Mouse (Mus musculus): Measurements from ENCODE around the gene Cyth1. TPM values are rescaled to one million over a fixed set of nuclear protein-coding genes. Genes with fewer than 3 reads are reported as not detected.

The Cyth1 gene
- total and polyA plus RNA-seq, 2 experiments from 2014 or later = 23.7 to 64.1 TPM

DNA sequence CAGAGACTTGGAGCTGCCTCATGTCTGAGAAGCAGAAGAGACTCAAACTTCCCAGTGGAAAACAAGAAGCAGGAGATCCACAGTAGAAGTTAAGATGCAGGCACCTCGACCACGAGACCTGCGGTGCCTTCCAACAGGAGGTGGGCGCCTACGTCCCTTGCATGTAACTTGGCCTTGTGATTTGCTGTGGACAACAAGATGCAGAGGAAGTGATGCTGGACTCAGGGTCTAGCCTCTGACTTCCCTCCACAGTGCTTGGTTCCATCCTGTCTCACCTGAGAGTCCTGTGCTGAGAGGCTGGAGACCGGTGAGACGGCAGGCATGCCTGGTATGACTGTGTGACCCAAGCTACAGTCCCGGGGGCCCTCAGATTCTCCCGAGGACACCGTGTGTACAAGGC lies 101.9 kb downstream of the Cyth1 start:
- Histone ChIP-seq H3K27ac (ENCODE audit: low read depth, low read length) (no peak overlapping the region), H3K9ac (no peak overlapping the region), H3K9me3 (ENCODE audit: low read length) (no peaks in the 10 kb centered on the region), H3K4me2 (ENCODE audit: low read depth) (no peak overlapping the region), H3K36me3 (ENCODE audit: insufficient read depth) (no peaks in the 10 kb centered on the region), H3K4me1 (ENCODE audit: insufficient read depth) (peaks cover 4% of the 10 kb centered on the region; the same call in 1 of the 2 replicates), H3K4me3 (ENCODE audit: low read depth, low read length) (no peak overlapping the region), H3K27me3 (ENCODE audit: insufficient read depth, low read length) (no peaks in the 10 kb centered on the region)
- ATAC-seq (no peak), DNase-seq (no peak)
- WGBS = 97% methylated on average over 10 of the region's 10 CpGs
- TF ChIP-seq CTCF (IDR thresholded peaks at IDR 0.05; ENCODE audit: low read depth) = no peak

DNA sequence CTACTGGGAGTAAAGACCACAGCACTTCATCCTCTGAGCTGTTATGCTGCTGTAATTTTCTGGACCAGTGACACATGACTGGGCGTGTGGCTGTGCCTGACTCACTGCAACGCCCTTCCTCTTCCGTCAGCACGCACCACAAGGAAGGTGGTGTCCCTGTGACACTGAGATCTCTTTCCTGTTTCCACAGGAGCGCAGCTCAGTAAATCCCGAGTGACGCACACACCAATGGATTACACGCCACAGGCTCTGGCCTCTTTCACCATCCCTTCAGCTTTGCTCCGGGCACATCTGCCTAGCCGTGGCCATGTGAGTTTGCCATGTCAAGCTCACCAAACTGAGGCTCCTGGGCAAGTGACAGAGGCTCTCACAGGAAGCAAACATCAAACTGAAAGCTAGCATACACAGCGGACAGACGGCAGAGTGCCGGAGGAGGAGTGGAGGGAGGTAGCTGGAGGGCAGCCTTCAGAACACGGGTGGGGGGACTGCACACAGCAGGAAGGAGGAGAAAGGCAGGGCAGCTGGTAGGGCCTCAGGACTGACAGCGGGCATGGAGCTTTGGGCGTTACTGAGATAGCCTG lies 102.5 kb downstream of the Cyth1 start:
- H3K27me3 ChIP-seq (ENCODE audit: insufficient read depth, low read length) = no peaks in the 10 kb centered on the region
- WGBS = 90% methylated on average over 16 of the region's 16 CpGs
- H3K9ac ChIP-seq = no peak overlapping the region
- H3K4me1 ChIP-seq (ENCODE audit: insufficient read depth) = peaks cover 4% of the 10 kb centered on the region; the same call in 1 of the 2 replicates
- no peaks in the 10 kb centered on the region for H3K9me3 ChIP-seq (ENCODE audit: low read length)
- no peaks in the 10 kb centered on the region for H3K36me3 ChIP-seq (ENCODE audit: insufficient read depth)
- no peak overlapping the region for H3K4me2 ChIP-seq (ENCODE audit: low read depth)
- TF ChIP-seq CTCF (IDR thresholded peaks at IDR 0.05; ENCODE audit: low read depth) = no peak
- ATAC-seq (no peak), DNase-seq (no peak)
- H3K4me3 ChIP-seq (ENCODE audit: low read depth, low read length) = no peak overlapping the region
- no peak overlapping the region for H3K27ac ChIP-seq (ENCODE audit: low read depth, low read length)

DNA sequence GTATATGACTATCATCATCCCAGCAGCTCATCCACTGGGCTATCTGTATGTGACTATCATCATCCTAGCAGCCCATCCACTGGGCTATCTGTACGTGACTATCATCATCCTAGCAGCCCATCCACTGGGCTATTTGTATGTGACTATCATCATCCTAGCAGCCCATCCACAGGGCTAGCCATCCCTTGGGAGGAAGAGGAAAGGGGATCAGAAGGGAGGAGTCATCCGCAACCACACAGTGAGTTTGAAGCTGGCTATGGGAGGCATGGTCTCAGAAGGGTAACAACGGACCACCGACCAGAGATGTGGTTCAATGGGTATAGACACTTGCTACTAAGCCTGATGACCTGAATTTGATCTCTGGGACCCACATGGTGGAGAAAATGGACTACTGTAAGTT lies 103.3 kb downstream of the Cyth1 start:
- Histone ChIP-seq H3K4me1 (ENCODE audit: insufficient read depth) (peaks cover 1% of the 10 kb centered on the region; the same call in 1 of the 2 replicates), H3K4me3 (ENCODE audit: low read depth, low read length) (no peak overlapping the region), H3K9me3 (ENCODE audit: low read length) (no peaks in the 10 kb centered on the region), H3K36me3 (ENCODE audit: insufficient read depth) (no peaks in the 10 kb centered on the region), H3K9ac (no peak overlapping the region), H3K27ac (ENCODE audit: low read depth, low read length) (no peak overlapping the region), H3K4me2 (ENCODE audit: low read depth) (no peak overlapping the region), H3K27me3 (ENCODE audit: insufficient read depth, low read length) (no peaks in the 10 kb centered on the region)
- ATAC-seq (no peak), DNase-seq (no peak)
- no peak for TF ChIP-seq CTCF (IDR thresholded peaks at IDR 0.05; ENCODE audit: low read depth)
- 94% methylated on average over 4 of the region's 4 CpGs for WGBS

DNA sequence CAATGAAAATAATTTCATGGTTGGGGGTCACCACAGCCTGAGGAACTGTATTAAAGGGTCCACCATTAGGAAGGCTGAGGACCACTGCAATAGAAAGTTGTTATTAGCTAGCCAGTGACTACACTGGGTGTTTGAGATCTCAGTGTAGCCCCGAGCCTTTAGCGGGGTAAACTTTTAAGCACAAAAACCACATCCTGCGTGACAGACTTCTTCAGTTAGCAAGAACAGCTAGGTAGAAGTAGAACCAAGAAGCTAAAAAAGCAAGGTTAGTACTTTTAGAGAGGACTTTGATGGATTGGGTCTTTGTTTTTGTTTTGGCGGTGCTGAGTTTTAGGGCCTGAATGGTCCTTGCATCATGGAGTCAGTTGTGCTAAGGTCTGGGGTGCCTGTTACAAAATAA lies 104.7 kb downstream of the Cyth1 start:
- Histone ChIP-seq H3K9me3 (ENCODE audit: low read length) (no peaks in the 10 kb centered on the region), H3K36me3 (ENCODE audit: insufficient read depth) (no peaks in the 10 kb centered on the region), H3K27ac (ENCODE audit: low read depth, low read length) (no peak overlapping the region), H3K4me2 (ENCODE audit: low read depth) (no peak overlapping the region), H3K4me1 (ENCODE audit: insufficient read depth) (no peaks in the 10 kb centered on the region), H3K4me3 (ENCODE audit: low read depth, low read length) (no peak overlapping the region), H3K27me3 (ENCODE audit: insufficient read depth, low read length) (no peaks in the 10 kb centered on the region), H3K9ac (no peak overlapping the region)
- ATAC-seq = no peak
- 95% methylated on average over 4 of the region's 4 CpGs for WGBS
- DNase-seq = no peak
- TF ChIP-seq CTCF (IDR thresholded peaks at IDR 0.05; ENCODE audit: low read depth) = no peak

DNA sequence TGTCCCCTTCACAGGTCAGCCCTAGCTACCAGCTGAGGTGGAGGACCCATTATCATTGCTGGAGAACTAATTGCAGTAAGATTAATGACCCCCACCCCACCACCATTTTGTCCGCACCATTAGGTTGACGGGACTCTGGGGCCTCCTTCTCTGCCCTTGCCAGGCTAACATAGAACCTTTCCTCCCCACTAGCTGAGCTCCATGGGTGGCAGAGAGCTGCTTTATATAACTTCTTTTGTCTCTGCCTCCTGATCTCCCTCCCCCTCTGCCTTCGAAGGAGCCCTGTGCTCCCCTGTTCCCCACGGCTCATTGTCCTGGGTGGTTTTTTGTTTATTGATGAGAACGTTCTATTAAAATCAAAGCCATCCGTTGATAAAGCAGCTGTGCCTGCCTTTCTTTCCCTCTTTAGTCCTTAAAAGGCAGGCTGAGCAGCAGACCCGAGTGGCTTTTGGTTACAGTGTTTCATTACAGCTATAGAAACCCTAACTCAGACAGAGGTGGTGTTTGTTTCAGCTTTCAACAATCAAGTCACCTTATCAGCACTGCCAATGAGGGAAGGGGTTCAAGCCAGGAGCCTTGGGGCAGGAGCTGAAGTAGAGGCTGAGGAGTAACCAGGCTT lies 105.7 kb downstream of the Cyth1 start:
- Histone ChIP-seq H3K36me3 (ENCODE audit: insufficient read depth) (no peaks in the 10 kb centered on the region), H3K4me3 (ENCODE audit: low read depth, low read length) (no peak overlapping the region), H3K4me2 (ENCODE audit: low read depth) (no peak overlapping the region), H3K4me1 (ENCODE audit: insufficient read depth) (no peaks in the 10 kb centered on the region), H3K27ac (ENCODE audit: low read depth, low read length) (0 out of 2 replicates have a peak overlapping the region, but pooled peaks have one; percentile 17), H3K9ac (no peak overlapping the region), H3K9me3 (ENCODE audit: low read length) (no peaks in the 10 kb centered on the region), H3K27me3 (ENCODE audit: insufficient read depth, low read length) (no peaks in the 10 kb centered on the region)
- no peak for TF ChIP-seq CTCF (IDR thresholded peaks at IDR 0.05; ENCODE audit: low read depth)
- DNase-seq (no peak), ATAC-seq (peak; percentile 38; the same call in 1 of the 2 replicates)
- 10% methylated on average over 7 of the region's 7 CpGs for WGBS

DNA sequence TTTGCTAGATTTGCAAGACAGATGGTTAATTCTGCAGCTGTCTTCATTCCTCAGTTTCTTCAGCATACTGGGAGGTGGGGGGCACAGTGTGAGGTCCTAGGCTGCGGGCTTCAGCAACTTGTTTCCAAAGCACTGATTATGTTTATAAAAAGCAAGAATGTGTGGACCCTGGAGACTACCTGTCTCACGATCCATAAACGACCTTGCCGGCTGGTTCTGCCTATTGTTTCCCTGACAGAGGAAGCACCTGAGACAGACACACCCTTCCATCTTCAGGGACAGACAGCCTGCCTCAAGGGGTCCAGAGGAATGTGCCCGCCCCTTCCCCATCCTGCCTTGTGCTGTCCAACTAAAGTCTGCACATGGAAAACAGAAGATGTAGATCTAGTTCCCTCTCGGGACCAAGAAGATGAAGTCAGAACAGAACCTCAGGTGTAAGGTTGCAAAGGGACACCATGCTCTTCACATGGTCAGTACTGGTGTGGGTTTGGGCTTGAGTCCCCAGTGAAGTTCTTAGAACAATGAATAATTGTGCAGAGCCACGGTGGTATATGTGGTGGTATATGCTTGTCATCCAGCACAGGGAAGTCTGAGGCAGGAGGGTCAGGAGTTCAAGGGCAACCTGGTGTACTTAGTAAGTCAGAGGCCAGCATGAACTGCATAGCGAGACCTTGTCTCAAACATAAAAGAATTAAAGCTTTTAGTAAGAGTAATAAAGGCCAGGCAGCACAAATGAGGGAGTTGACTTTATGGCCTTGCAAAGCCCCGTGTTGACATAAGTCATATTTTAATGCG lies 107.4 kb downstream of the Cyth1 start:
- no peaks in the 10 kb centered on the region for H3K4me1 ChIP-seq (ENCODE audit: insufficient read depth)
- H3K36me3 ChIP-seq (ENCODE audit: insufficient read depth) = no peaks in the 10 kb centered on the region
- no peaks in the 10 kb centered on the region for H3K27me3 ChIP-seq (ENCODE audit: insufficient read depth, low read length)
- ATAC-seq (no peak), DNase-seq (no peak)
- 83% methylated on average over 10 of the region's 10 CpGs for WGBS
- no peak overlapping the region for H3K9ac ChIP-seq
- H3K4me3 ChIP-seq (ENCODE audit: low read depth, low read length) = no peak overlapping the region
- H3K4me2 ChIP-seq (ENCODE audit: low read depth) = no peak overlapping the region
- no peak overlapping the region for H3K27ac ChIP-seq (ENCODE audit: low read depth, low read length)
- no peak for TF ChIP-seq CTCF (IDR thresholded peaks at IDR 0.05; ENCODE audit: low read depth)
- no peaks in the 10 kb centered on the region for H3K9me3 ChIP-seq (ENCODE audit: low read length)

DNA sequence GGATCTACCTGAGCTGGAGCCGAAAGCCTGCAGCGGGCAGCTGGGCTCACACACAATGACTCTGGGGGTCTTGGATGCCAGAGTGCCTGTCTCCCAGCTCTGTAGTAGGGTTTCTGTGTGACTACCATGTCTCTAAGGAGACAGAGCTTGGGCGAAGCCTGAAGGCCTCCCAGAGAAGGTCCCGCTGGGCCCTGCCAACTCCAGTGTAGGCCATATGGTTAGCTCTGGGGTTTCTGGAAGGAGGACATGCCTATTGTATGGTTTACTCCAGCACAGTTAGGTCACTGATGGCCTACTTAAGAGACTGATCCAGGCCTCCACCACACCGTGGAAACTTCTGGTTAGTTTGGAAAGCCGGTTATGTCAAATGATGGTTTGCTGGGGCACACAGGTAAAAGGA lies 110.0 kb downstream of the Cyth1 start:
- DNase-seq (no peak), ATAC-seq (no peak)
- H3K27ac ChIP-seq (ENCODE audit: low read depth, low read length) = no peak overlapping the region
- 0 out of 2 replicates have a peak, but pooled peaks cover 1% of the 10 kb centered on the region for H3K4me1 ChIP-seq (ENCODE audit: insufficient read depth)
- no peak for TF ChIP-seq CTCF (IDR thresholded peaks at IDR 0.05; ENCODE audit: low read depth)
- H3K36me3 ChIP-seq (ENCODE audit: insufficient read depth) = no peaks in the 10 kb centered on the region
- WGBS = 98% methylated on average over 6 of the region's 6 CpGs
- H3K4me2 ChIP-seq (ENCODE audit: low read depth) = no peak overlapping the region
- H3K4me3 ChIP-seq (ENCODE audit: low read depth, low read length) = no peak overlapping the region
- no peaks in the 10 kb centered on the region for H3K9me3 ChIP-seq (ENCODE audit: low read length)
- H3K27me3 ChIP-seq (ENCODE audit: insufficient read depth, low read length) = no peaks in the 10 kb centered on the region
- no peak overlapping the region for H3K9ac ChIP-seq
